Mouse (Mus musculus): Measurements from ENCODE around the gene Sipa1l3. TPM values are rescaled to one million over a fixed set of nuclear protein-coding genes. Genes with fewer than 3 reads are reported as not detected.
A peak's percentile ranks its signal among the peaks of the same experiment; 100 is the strongest.

Gene Sipa1l3
- polyA plus RNA-seq, 1 experiment from 2014 or later: 17.4 TPM

GRCm38 (mm10) chr7:29316976-29317375, 201.5 kb downstream of the Sipa1l3 start:
- H3K4me1 ChIP-seq (ENCODE audit: control insufficient read depth, insufficient read depth, low read length): peaks cover 43% of the 10 kb centered on the region

DNA sequence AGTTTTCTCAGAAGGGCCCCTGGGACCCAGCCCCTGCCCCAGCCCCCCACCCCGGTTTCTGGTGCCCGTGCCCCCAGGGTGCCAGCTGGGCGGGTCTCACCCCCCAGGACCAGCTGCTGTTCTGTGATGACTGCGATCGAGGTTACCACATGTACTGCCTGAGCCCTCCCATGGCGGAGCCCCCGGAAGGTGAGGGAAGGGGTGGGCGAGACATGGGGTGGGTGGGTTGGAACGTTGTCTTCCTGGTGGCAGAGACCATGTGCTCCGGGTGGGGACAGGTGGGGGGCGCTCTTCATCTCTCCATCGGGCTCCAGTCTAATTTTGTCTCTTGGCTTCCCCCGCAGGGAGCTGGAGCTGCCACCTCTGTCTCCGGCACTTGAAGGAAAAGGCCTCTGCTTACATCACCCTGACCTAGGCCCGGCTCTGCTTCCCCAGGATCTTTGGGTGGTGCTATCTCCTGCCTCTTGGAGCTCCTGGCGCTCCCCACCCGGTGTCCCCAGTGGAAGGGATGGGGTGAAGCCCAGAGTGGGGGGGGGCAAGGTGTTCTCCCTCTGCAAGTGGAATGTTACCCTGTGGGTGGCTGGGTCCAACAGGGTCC, 202.2 kb downstream of the Sipa1l3 start:
- no peak overlapping the region for H3K4me3 ChIP-seq (ENCODE audit: low read length)
- H3K9ac ChIP-seq (ENCODE audit: low read depth, low read length): no peak overlapping the region
- WGBS: 68% methylated on average over 17 of the region's 17 CpGs
- H3K27ac ChIP-seq (ENCODE audit: low read depth, low read length): peak overlapping the region; percentile 17; the same call in 1 of the 2 replicates
- no peaks in the 10 kb centered on the region for H3K9me3 ChIP-seq (ENCODE audit: control insufficient read depth, low read length)
- H3K27me3 ChIP-seq (ENCODE audit: control insufficient read depth, insufficient read depth, low read length): no peaks in the 10 kb centered on the region
- no peak overlapping the region for H3K4me2 ChIP-seq (replicated peaks; ENCODE audit: low read depth, low read length)
- peaks cover 43% of the 10 kb centered on the region for H3K4me1 ChIP-seq (ENCODE audit: control insufficient read depth, insufficient read depth, low read length)
- no peaks in the 10 kb centered on the region for H3K36me3 ChIP-seq (ENCODE audit: control insufficient read depth, insufficient read depth, low read length)
- ATAC-seq (ENCODE audit: low FRiP score, low TSS enrichment): no peak

More at GRCm38 (mm10) chr7:29316976-29317375, 201.5 kb downstream of the Sipa1l3 start:
- no peak overlapping the region for H3K4me3 ChIP-seq (ENCODE audit: low read length)
- 13% methylated on average over 10 of the region's 10 CpGs for WGBS
- no peak overlapping the region for H3K9ac ChIP-seq (ENCODE audit: low read depth, low read length)
- no peaks in the 10 kb centered on the region for H3K27me3 ChIP-seq (ENCODE audit: control insufficient read depth, insufficient read depth, low read length)
- peak overlapping the region; percentile 2; the same call in 1 of the 2 replicates for H3K27ac ChIP-seq (ENCODE audit: low read depth, low read length)
- no peaks in the 10 kb centered on the region for H3K9me3 ChIP-seq (ENCODE audit: control insufficient read depth, low read length)
- peak overlapping the region; percentile 15; the same call in 1 of the 2 replicates for H3K4me2 ChIP-seq (replicated peaks; ENCODE audit: low read depth, low read length)
- peak; percentile 25 for ATAC-seq (ENCODE audit: low FRiP score, low TSS enrichment)
- H3K36me3 ChIP-seq (ENCODE audit: control insufficient read depth, insufficient read depth, low read length): peaks cover 3% of the 10 kb centered on the region; the same call in 1 of the 2 replicates

DNA sequence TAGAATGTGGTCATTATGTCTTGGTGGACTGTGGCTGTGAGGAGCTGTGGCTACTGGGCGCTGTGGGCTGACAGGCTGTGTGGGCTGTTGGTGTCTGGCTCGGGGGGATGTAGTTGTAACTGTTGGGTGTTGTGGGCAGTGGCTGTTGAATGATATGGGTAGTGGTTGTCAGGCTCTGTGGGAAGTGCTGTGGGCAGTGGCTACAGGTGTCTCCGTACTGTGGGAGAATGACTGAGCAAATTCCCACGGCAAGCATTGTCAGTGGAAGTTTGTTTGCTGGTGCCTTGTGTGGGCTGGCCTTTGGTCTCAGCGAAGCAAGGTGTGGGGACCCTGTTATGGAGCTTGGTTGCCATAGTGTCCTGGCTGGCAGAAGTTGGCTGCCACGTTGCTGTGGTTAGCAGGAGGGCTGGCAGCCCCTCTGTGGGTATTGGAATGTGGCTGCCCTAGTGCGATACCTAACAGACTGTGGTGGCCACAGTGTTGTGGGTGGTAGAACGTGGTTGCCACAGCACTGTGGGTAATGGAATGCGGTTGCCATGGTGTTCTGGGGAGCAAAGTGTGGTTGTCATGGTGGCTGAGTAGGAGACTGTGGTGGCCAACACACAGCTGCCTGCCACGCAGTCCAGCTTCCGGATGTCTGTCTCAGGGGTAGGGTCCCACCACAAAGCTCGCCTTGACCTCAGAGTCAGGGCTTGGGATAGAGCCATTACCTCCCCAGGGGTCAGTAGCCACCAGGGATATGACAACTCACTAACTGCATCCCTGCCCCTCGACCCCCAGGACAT, 203.4 kb downstream of the Sipa1l3 start:
- Histone ChIP-seq H3K4me3 (ENCODE audit: low read length) (no peak overlapping the region), H3K9ac (ENCODE audit: low read depth, low read length) (no peak overlapping the region), H3K27ac (ENCODE audit: low read depth, low read length) (no peak overlapping the region), H3K4me1 (ENCODE audit: control insufficient read depth, insufficient read depth, low read length) (peaks cover 37% of the 10 kb centered on the region), H3K27me3 (ENCODE audit: control insufficient read depth, insufficient read depth, low read length) (peaks cover 6% of the 10 kb centered on the region; the same call in 1 of the 2 replicates), H3K4me2 (replicated peaks; ENCODE audit: low read depth, low read length) (no peak overlapping the region), H3K9me3 (ENCODE audit: control insufficient read depth, low read length) (no peaks in the 10 kb centered on the region), H3K36me3 (ENCODE audit: control insufficient read depth, insufficient read depth, low read length) (no peaks in the 10 kb centered on the region)
- 82% methylated on average over 13 of the region's 13 CpGs for WGBS
- no peak for ATAC-seq (ENCODE audit: low FRiP score, low TSS enrichment)

- Histone ChIP-seq H3K27ac (ENCODE audit: low read depth, low read length) (no peak overlapping the region), H3K9me3 (ENCODE audit: control insufficient read depth, low read length) (no peaks in the 10 kb centered on the region), H3K4me2 (replicated peaks; ENCODE audit: low read depth, low read length) (no peak overlapping the region), H3K4me1 (ENCODE audit: control insufficient read depth, insufficient read depth, low read length) (peaks cover 25% of the 10 kb centered on the region), H3K36me3 (ENCODE audit: control insufficient read depth, insufficient read depth, low read length) (no peaks in the 10 kb centered on the region), H3K9ac (ENCODE audit: low read depth, low read length) (no peak overlapping the region), H3K27me3 (ENCODE audit: control insufficient read depth, insufficient read depth, low read length) (peaks cover 9% of the 10 kb centered on the region; the same call in 1 of the 2 replicates), H3K4me3 (ENCODE audit: low read length) (no peak overlapping the region)
- 46% methylated on average over 9 of the region's 9 CpGs for WGBS
- ATAC-seq (ENCODE audit: low FRiP score, low TSS enrichment): no peak
Measured at GRCm38 (mm10) chr7:29313572-29314261, 204.7 kb downstream of the Sipa1l3 start.

- Histone ChIP-seq H3K27ac (ENCODE audit: low read depth, low read length) (no peak overlapping the region), H3K9ac (ENCODE audit: low read depth, low read length) (no peak overlapping the region), H3K9me3 (ENCODE audit: control insufficient read depth, low read length) (no peaks in the 10 kb centered on the region), H3K27me3 (ENCODE audit: control insufficient read depth, insufficient read depth, low read length) (peaks cover 9% of the 10 kb centered on the region; the same call in 1 of the 2 replicates), H3K4me2 (replicated peaks; ENCODE audit: low read depth, low read length) (no peak overlapping the region), H3K36me3 (ENCODE audit: control insufficient read depth, insufficient read depth, low read length) (no peaks in the 10 kb centered on the region), H3K4me3 (ENCODE audit: low read length) (no peak overlapping the region), H3K4me1 (ENCODE audit: control insufficient read depth, insufficient read depth, low read length) (peaks cover 21% of the 10 kb centered on the region)
- 27% methylated on average over 9 of the region's 9 CpGs for WGBS
- ATAC-seq (ENCODE audit: low FRiP score, low TSS enrichment): no peak
Measured at GRCm38 (mm10) chr7:29313051-29313450, 205.4 kb downstream of the Sipa1l3 start.

DNA sequence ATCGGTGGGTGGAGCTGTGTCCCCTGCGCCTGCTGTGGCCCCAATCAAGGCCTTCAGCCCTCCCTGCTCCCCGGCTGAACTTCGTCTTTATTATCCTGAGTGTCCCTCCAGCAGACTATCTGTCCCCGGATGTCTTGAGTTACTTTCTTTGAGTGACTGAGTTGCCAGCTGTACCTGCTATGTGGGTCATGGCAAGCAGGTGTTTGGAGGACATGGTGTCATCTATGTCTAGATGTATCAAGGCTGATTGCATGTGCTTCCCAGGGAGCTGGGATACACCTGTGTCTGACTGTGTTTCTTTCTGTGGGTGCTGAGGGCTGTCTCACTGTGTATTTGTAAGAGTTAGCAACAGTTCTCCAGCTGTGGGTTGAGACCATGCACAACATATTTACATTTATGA, 208.7 kb downstream of the Sipa1l3 start:
- peaks cover 15% of the 10 kb centered on the region for H3K4me1 ChIP-seq (ENCODE audit: control insufficient read depth, insufficient read depth, low read length)
- peaks cover 23% of the 10 kb centered on the region for H3K27me3 ChIP-seq (ENCODE audit: control insufficient read depth, insufficient read depth, low read length)
- H3K36me3 ChIP-seq (ENCODE audit: control insufficient read depth, insufficient read depth, low read length): no peaks in the 10 kb centered on the region
- H3K9me3 ChIP-seq (ENCODE audit: control insufficient read depth, low read length): no peaks in the 10 kb centered on the region
- 3% methylated on average over 5 of the region's 5 CpGs for WGBS
- ATAC-seq (ENCODE audit: low FRiP score, low TSS enrichment): no peak
- H3K27ac ChIP-seq (ENCODE audit: low read depth, low read length): no peak overlapping the region
- peak overlapping the region; percentile 49; the same call in 1 of the 2 replicates for H3K4me3 ChIP-seq (ENCODE audit: low read length)
- H3K4me2 ChIP-seq (replicated peaks; ENCODE audit: low read depth, low read length): peak overlapping the region; percentile 91
- H3K9ac ChIP-seq (ENCODE audit: low read depth, low read length): peak overlapping the region; percentile 58; the same call in 1 of the 2 replicates

GRCm38 (mm10) chr7:29309221-29309721, 209.2 kb downstream of the Sipa1l3 start:
- peak; percentile 10; the same call in 1 of the 2 replicates for ATAC-seq (ENCODE audit: low FRiP score, low TSS enrichment)
- H3K9me3 ChIP-seq (ENCODE audit: control insufficient read depth, low read length): no peaks in the 10 kb centered on the region
- H3K9ac ChIP-seq (ENCODE audit: low read depth, low read length): peak overlapping the region; percentile 58; the same call in 1 of the 2 replicates
- H3K27ac ChIP-seq (ENCODE audit: low read depth, low read length): no peak overlapping the region
- H3K36me3 ChIP-seq (ENCODE audit: control insufficient read depth, insufficient read depth, low read length): no peaks in the 10 kb centered on the region
- H3K4me3 ChIP-seq (ENCODE audit: low read length): peak overlapping the region; percentile 49
- H3K27me3 ChIP-seq (ENCODE audit: control insufficient read depth, insufficient read depth, low read length): peaks cover 27% of the 10 kb centered on the region
- H3K4me2 ChIP-seq (replicated peaks; ENCODE audit: low read depth, low read length): peak overlapping the region; percentile 91
- peaks cover 19% of the 10 kb centered on the region for H3K4me1 ChIP-seq (ENCODE audit: control insufficient read depth, insufficient read depth, low read length)
- WGBS: 1% methylated on average over 36 of the region's 36 CpGs

DNA sequence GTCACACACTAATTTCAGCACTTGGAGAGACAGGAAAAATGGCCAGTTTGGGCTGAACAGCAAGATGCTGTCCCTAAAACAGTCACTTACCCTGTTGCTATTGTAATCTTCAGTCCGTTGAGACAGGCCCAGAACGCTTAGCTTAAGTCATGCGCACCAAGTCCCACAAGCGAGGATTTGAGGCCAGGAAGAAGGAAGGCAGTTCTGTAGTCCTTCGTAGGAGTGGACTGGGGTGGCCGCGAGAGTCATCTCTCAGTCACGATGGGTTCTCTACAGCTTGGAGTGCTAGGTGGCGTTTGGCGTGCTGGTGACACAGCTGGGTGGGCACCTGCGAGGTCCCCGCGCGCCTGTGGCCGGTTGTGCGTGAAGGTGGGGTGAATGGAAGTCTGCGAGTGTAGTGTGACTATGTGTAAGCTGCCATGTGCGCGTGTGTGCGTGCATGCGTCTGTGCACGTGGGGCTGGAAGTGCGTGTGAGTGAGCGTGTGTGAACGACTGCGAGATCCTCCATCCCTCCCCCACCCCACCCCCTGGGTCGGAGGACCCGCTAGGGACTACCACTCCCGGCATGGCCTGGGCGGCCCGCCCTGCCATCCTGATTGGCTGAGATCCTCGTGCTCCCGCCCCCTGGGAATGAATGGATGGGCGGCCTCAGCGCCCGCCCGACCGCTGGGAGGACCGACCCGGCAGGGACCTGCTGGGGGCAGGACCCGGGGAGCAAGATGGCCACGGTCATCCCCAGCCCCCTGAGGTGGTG, 210.9 kb downstream of the Sipa1l3 start:
- H3K27ac ChIP-seq (ENCODE audit: low read depth, low read length): no peak overlapping the region
- H3K4me2 ChIP-seq (replicated peaks; ENCODE audit: low read depth, low read length): peak overlapping the region; percentile 94
- H3K9ac ChIP-seq (ENCODE audit: low read depth, low read length): peak overlapping the region; percentile 53
- peak overlapping the region; percentile 65 for H3K4me3 ChIP-seq (ENCODE audit: low read length)
- H3K4me1 ChIP-seq (ENCODE audit: control insufficient read depth, insufficient read depth, low read length): peaks cover 23% of the 10 kb centered on the region
- ATAC-seq (ENCODE audit: low FRiP score, low TSS enrichment): peak; percentile 84
- H3K36me3 ChIP-seq (ENCODE audit: control insufficient read depth, insufficient read depth, low read length): no peaks in the 10 kb centered on the region
- H3K27me3 ChIP-seq (ENCODE audit: control insufficient read depth, insufficient read depth, low read length): peaks cover 32% of the 10 kb centered on the region
- H3K9me3 ChIP-seq (ENCODE audit: control insufficient read depth, low read length): no peaks in the 10 kb centered on the region
- WGBS: 1% methylated on average over 42 of the region's 42 CpGs

All from kidney, embryonic 14.5 days (tissue).